Mouse (Mus musculus) CH12.LX (cell line): ENCODE results near the gene Gm45717.
A peak's percentile ranks its signal among the peaks of the same experiment; 100 is the strongest.

Source experiments
- BHLHE40 ChIP-seq: IDR thresholded peaks from 2 replicates; pipeline ENCODE4 v1.6.1; 2011; ENCODE audit warnings: mild to moderate bottlenecking, low read depth, low read length, improper control_type of control experiment
- CHD1 ChIP-seq: IDR thresholded peaks from 2 replicates; pipeline ENCODE4 v1.6.1; 2012; ENCODE audit warnings: low read depth, low read length, improper control_type of control experiment, inconsistent platforms
- CTCF ChIP-seq, 2 experiments: IDR thresholded peaks in 1 of 2; conservative IDR thresholded peaks in 1 of 2; 2 replicates each; pipeline ENCODE4 v1.5.1; 2011 to 2012; ENCODE audit warnings: low read depth in 2 of 2, low read length in 2 of 2, improper control_type of control experiment in 1 of 2, inconsistent platforms in 1 of 2, mild to moderate bottlenecking in 1 of 2, moderate library complexity in 1 of 2
- E2F4 ChIP-seq: IDR thresholded peaks from 2 replicates; pipeline ENCODE4 v1.6.1; 2011; ENCODE audit warnings: low read depth, low read length, improper control_type of control experiment; ENCODE audit not compliant: insufficient replicate concordance
- EP300 ChIP-seq: IDR thresholded peaks from 2 replicates; pipeline ENCODE4 v1.6.1; 2011; ENCODE audit warnings: low read length, improper control_type of control experiment
- ETS1 ChIP-seq: conservative IDR thresholded peaks from 2 replicates; pipeline ENCODE4 v1.6.1; 2012; ENCODE audit warnings: low read depth, mild to moderate bottlenecking, inconsistent platforms, low read length, improper control_type of control experiment, moderate library complexity
- JUND ChIP-seq: conservative IDR thresholded peaks from 2 replicates; pipeline ENCODE4 v1.6.1; 2011; ENCODE audit warnings: low read depth, low read length, improper control_type of control experiment
- MAFK ChIP-seq: IDR thresholded peaks from 2 replicates; pipeline ENCODE4 v1.6.1; 2011; ENCODE audit warnings: low read length, improper control_type of control experiment; ENCODE audit not compliant: insufficient replicate concordance
- USF1 ChIP-seq: IDR thresholded peaks from 2 replicates; pipeline ENCODE4 v1.6.1; 2014; ENCODE audit warnings: low read depth, mild to moderate bottlenecking, inconsistent platforms, low read length, improper control_type of control experiment
- ZC3H11A ChIP-seq: IDR thresholded peaks from 2 replicates; pipeline ENCODE4 v1.6.1; 2012; ENCODE audit warnings: low read depth, mild to moderate bottlenecking, inconsistent platforms, low read length, improper control_type of control experiment

- TF ChIP-seq E2F4 (no peak), CTCF (conservative IDR thresholded peaks at IDR 0.05 in 1 of 2, IDR thresholded peaks at IDR 0.05 in 1 of 2; ENCODE audit: low read depth in 2 of 2, low read length in 2 of 2) (peak in 1 of 2 experiments; percentile 71; a peak in 2 of 4 replicates), JUND (no peak), CHD1 (no peak), USF1 (no peak), EP300 (no peak), MAFK (no peak), ZC3H11A (no peak), ETS1 (no peak), BHLHE40 (no peak)
Measured at GRCm38 (mm10) chr7:140991117-140991689, 35.5 kb upstream of the Gm45717 start.
